Mouse (Mus musculus): ENCODE data around the gene Rfx5. TPM values are rescaled to one million over a fixed set of nuclear protein-coding genes. Genes with fewer than 3 reads are reported as not detected.
"Not testable (repeated sequence)": the region's sequence is repeated elsewhere in the genome, so short reads cannot be mapped to it uniquely, and the experiment has no call there.

Rfx5 gene
- total RNA-seq, 2 experiments from 2014 or later: 3.8 to 5.7 TPM

DNA sequence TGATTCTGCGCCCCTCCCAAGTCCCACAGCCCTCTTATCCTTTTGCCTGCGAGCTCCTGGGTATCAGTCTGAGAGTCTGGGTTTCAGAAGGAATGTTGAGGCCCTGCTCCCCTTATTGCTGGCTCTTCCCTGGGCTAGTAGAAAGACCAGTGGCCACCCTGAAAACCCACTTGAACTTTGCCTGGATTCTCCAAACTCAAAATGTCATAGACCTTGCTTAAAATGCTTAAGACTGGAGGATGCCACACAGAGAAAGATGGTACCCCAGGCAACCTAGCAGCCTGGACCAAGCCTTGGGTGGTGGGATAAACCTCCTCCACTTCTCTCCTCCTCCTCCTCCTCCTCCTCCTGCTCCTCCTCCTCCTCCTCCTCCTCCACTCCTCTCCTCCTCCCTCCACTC, 20.3 kb upstream of the Rfx5 start:
- intact Hi-C loops (cut with DNase I): not testable (repeated sequence)

DNA sequence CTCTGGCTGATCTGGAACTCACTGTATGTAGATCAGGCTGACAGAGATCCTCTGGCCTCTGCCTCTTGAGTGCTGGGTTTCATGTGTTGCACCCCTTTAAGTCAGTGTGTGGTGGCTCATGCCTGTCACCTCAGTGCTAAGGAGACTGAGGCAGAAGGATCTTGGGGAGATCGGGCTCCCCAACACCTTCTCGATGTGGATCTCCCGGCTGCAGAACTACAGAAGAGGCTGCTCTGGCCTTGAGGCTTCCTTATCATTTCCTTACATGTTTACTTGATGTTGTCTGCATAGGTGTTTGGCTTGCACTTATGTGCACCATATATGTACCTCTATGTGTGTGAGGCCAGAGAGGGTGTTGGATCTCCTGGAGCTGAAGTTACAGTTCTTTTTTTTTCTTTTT, 19.3 kb upstream of the Rfx5 start:
- intact Hi-C loops (cut with DNase I); DNase-seq: not testable (repeated sequence)

More for the DNA sequence above, 20.3 kb upstream of the Rfx5 start:
- not testable (repeated sequence) for DNase-seq

DNA sequence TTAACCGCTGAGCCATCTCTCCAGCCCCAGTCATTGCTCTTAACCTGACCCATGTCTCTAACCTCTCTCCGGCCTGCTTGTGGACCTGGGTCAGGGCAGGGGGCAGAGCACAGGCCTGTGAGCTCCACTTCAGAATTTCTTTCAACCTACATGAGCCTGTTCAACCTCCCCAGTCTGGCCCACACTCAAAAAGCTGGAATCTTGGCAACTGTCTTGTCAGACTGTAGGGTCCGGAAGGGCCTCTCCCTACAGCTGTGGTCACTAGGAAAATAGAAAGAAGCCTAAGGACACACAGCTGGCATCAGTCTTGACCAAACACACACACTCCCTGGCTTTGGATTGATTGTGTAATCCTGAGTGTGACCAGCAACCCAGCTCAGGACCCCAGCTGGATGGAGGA, 18.5 kb upstream of the Rfx5 start:
- DNase-seq: peak in 1 of 2 experiments; percentile 68
- intact Hi-C loops (cut with DNase I): not testable (repeated sequence)

DNA sequence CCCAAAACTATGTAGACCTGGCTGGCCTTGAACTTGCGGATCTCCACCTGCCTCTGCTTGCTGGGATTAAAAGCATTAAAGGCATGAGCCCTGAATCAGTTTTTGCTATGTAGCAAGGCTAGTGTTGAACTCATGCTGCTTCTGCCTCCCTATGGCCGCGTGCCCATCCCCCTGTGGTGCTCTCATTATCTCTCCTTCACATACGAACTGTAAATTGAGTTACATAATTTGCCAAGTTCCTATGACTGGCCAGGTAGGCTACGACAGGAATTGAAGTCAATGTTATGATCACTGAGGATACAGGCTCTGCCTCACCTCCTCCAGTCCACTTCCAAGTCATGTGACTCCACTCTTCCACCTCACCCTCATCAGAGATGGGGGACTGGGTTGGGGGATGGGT, 17.7 kb upstream of the Rfx5 start:
- intact Hi-C loops (cut with DNase I); DNase-seq: not testable (repeated sequence)

DNA sequence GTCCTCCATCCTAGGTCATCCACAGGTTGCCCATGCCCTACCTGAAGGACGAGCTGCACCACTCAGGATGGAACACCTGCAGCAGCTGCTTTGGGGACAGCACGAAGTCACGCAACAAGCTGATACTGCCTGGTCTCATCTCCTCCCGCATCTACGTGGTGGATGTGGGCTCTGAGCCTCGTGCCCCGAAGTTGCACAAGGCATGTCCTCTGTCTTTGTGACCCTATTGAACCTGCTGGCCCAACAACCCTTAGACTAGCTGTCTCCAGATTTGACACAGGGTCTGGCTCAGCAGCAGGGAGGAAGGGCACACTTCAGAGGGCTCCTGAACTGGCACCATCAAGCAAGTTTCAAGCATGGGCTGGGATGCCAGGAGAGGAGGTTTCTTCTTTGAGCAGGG, 16.7 kb upstream of the Rfx5 start:
- DNase-seq; intact Hi-C loops (cut with DNase I): not testable (repeated sequence)

DNA sequence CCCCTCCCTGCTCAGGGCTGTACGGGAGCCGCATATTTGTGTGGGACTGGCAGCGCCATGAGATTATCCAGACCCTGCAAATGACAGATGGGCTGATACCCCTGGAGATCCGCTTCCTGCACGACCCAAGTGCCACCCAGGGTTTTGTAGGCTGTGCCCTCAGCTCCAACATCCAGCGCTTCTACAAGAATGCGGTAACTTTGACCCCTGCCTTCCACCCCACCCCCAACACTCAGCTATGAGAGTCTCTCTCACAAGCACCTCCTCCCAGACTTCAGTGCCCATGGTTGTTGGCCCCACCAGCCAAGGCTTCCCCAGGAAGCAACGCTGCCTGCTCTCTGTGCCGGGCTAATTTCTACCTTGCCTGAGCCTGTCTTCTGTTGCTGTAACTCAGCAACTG, 13.8 kb upstream of the Rfx5 start:
- intact Hi-C loops (cut with DNase I); DNase-seq: not testable (repeated sequence)

DNA sequence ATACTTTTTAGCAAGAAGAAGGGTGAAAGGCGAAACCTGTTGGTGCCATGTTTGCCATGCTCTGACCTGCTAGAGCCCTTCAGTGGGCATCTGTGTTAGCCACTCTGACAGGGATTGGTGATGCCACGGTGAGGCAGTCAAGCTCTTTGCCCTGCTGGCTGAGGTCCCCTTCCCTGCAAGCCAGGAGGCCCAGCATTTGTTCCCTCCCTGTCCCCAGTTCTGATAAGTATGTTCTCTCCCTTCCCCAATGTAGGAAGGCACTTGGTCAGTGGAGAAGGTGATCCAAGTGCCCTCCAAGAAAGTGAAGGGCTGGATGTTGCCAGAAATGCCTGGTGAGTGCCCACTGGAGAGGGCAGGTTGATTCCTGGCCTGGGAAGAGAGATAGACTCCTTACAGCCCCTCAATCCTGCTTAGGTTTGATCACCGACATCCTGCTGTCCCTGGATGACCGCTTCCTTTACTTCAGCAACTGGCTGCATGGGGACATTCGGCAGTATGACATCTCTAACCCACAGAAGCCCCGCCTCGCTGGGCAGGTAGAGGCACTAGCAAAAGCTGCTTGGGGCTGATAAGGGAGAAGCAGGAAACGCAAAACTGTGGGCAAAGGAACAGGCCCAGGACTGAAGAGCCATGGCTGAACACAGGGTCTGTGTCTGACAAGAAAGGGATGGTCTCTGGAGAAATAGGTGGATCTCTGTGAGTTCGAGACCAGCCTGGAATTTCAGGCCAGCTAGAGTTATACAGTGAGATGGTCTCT, 11.5 kb upstream of the Rfx5 start:
- intact Hi-C loops (cut with DNase I); DNase-seq: not testable (repeated sequence)

DNA sequence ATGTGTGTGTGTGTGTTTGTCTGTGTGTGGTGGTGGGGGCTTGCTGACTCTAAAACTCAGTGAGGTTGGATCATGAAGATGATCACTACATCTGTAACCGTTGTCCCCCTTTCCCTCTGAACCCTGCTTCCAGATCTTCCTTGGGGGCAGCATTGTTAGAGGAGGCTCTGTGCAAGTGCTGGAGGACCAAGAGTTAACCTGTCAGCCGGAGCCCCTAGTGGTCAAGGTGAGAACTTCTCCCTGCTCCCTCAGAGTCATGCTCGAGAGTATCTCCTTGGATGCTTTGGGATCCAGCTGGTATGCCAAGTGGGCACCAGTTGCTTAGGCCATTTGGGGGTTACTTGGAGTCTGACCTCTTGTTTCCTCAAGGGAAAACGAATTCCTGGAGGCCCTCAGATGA, 10.2 kb upstream of the Rfx5 start:
- DNase-seq; intact Hi-C loops (cut with DNase I): not testable (repeated sequence)

DNA sequence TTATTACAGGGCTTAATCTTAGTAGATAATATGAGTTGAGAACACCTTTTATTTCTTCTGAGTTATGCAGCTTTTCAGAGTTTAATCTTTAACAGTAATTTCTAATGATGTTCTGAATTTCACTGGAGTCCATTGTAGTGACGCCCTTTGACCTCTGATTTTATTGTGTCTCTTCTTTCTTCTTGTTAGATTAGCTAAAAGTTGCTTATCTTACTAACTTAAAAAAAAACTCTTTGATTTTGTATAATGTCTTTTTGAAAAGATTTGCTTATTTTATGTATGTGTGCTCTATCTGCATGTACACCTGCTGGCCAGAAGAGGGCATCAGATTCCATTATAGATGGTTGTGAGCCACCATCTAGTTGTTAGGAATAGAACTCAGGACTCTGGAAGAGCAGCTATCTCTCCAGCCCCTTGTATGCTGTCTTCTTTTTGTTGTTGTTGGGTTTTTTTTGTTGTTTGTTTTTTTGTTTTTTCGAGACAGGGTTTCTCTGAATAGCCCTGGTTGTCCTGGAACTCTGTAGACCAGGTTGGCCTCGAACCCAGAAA, 5.7 kb upstream of the Rfx5 start:
- intact Hi-C loops (cut with DNase I): no loop called here
- DNase-seq: no peak

DNA sequence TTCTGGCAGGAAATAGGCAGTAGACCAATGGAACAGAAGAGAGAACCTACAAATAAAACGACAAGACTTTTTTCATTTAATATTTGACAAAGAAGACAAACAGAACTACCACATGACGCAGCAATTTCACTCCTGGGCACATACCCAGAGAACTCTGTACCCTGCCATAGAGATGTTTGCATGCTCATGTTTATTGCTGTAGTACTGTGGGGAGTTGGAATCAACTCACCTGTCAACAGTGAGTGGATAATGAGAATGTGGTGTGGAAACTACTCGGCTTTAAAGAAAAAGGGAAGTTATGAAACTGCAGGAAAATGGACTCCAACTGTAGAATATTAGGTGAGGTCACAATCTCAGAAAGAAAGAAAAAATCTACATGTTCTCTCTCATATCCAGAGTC, 4.2 kb upstream of the Rfx5 start:
- no peak for DNase-seq
- intact Hi-C loops (cut with DNase I): no loop called here

DNA sequence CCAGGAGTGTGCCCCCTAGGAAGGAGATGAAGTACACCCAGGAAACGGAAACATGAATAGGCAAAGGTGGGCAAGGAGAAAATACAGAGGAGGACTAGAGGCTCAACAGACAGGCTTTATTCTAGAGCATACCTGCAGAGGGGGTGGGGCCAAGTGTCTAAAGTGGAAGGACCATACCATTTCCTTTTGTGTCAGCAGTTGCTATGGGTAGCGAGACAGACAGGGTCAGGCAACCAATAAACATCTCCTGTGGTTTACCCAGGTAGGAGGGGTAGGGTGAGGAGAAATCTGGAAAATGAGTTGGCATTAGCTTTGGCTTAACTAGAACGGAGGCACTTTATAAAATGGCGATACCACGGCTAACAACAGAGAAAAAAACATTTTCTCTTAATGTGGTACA, 1.1 kb upstream of the Rfx5 start:
- DNase-seq: no peak
- intact Hi-C loops (cut with DNase I): no loop called here

DNA sequence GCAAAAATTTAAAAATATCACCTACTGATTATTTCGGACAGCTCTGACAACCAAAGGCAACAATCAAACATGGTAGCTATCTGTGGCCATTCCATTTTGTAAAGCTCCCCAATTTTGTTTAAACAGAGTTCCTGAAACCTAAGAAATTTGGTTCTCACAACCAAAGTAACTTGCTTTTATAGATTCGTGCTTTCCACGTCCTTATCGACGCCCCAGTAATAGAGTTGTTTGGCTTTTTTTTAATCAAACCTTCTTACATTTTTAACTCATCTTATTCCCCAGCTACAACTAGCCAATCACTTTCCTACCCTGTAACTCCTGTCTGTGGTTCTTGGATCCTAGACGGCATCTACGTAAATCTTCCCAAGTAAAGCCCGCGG, 501 bp upstream of the Rfx5 start:
- no peak for DNase-seq
- intact Hi-C loops (cut with DNase I): no loop called here

DNA sequence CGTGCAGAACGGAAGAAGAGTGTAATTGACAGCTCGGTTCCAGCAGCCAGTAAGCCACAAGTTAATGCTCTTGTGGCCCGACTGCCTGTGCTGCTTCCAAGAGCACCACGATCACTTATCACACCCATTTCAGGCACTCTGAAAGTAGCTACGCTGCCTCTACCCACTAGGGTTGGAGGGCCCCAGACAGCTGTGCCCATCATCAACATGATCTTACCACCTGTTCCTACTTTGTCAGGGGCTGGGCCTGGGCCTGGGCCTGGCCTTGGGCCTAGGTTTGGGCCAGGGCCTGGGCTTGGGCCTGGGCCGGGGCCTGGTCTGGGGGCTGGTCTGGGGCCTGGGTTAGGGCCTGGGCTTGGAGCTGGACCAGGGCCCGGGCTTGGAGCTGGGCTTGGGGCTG, 4.4 kb downstream of the Rfx5 start:
- no peak for DNase-seq
- intact Hi-C loops (cut with DNase I): no loop called here

DNA sequence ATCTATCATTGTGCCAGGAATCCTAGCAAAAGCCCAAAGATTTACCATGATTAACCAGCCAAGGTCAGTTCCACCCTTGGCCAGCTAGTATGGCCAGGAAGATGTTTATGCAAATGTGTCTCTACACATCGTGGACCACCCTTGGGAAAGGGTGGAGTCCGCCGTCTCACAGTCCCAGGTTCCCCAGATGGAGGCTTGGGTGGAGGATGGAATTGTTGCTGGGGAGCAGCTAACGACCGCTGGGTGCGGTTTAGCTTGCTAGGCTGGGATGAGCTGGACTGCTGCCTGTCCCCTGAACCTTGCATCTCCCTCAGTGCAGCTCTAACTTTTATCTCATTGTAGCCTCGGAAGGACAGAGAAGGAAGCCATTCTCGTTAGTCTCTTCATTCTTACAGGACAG, 6.0 kb downstream of the Rfx5 start:
- intact Hi-C loops (cut with DNase I): no loop called here
- DNase-seq: no peak

DNA sequence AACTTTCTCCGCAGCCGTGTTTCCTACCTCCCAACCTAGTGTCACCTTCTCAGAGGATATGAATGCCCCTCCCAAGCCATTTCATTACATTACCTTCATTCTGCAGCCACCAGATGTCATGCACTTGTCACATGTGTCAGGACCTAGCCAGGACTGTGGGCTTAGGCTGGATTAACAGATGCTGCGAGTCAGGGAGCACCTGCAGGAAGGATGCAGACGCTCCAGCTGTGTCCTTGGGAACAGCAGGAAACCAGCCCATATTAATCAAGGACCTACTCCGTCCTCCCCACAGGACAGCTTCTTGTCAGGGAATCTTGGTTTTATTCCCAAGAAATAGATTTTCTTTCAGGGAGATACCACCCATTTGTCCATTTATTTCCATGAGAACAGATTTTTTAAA, 6.4 kb downstream of the Rfx5 start:
- no peak for DNase-seq
- intact Hi-C loops (cut with DNase I): no loop called here

DNA sequence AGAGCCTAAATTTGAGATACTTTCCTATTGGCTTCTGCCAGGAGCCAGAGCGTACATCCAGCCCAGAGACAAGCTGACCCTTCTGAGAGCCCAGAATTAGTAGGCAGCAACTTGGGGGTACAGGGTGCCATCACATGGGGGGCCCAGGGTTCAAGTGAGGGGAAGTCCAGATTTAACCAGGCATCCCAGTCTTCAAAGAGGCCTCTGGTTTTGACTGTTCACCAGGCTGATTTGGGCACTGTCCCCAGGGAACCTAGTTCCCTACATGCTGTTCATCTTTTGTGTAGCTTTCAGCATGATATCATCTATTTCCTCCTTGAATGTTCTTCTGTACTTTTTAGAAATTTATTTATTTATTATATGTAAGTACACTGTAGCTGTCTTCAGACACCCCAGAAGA, 11.1 kb downstream of the Rfx5 start:
- DNase-seq: no peak
- intact Hi-C loops (cut with DNase I): no loop called here

DNA sequence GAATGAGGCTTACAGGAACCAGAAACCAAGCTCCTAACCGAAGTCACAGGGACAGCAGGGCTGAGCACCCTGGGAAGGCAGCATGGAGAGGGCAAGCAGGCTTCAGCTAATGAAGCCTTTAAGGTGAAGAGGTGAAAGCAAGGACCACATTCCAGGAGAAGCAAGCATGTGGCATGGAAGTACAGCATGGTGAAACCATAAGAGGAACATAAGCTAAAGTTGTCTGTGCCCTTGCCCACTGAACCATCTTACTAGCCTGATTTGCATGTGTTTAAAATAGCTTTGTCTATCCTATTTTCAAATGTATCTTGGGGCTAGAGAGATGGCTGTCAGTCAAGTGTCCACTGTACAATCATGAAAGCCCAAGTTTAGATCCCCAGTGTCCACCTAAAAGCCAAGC, 12.0 kb downstream of the Rfx5 start:
- no peak for DNase-seq
- intact Hi-C loops (cut with DNase I): loop anchor here (1.0 kb wide), 1 partner anchor 29 kb away; no protein-coding TSS in a partner anchor

DNA sequence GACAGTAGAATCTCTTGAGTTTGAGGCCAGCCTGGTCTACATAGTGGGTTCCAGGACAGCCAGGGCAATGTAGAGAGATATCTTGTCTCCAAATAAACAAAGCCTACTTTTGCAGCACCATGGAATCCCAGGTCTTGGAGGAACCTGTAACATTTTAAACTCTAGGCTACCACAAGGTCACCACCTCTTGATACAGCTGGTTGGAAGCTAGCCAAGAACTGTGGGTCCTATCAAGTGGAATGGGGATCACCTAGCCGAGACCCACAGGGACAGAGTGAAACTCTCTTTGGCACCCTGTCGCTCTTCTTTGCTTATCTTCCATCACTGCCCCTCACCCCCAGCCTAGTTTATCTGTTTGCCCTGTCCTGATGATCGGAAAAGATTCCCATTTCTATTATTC, 18.7 kb downstream of the Rfx5 start:
- no peak for DNase-seq
- intact Hi-C loops (cut with DNase I): no loop called here

DNA sequence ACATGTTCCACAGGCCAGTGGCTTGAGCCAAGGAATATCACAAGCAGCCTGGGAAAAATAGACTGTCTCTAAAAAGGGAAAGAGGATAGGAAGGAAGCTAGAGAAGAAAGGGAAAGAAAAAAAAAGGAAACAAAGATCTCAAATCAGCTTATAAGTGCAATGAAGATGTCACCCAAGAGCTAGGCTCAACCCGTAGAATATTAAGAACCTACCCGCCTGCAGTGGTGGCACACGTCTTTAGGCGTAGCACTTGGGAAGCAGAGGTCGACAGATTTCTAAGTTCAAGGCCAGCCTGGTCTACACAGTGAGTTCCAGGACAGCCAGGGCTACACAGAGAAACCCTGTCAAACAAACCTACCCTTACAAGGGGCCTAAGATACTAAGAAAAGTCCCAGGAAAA, 19.7 kb downstream of the Rfx5 start:
- intact Hi-C loops (cut with DNase I): no loop called here
- no peak for DNase-seq

DNA sequence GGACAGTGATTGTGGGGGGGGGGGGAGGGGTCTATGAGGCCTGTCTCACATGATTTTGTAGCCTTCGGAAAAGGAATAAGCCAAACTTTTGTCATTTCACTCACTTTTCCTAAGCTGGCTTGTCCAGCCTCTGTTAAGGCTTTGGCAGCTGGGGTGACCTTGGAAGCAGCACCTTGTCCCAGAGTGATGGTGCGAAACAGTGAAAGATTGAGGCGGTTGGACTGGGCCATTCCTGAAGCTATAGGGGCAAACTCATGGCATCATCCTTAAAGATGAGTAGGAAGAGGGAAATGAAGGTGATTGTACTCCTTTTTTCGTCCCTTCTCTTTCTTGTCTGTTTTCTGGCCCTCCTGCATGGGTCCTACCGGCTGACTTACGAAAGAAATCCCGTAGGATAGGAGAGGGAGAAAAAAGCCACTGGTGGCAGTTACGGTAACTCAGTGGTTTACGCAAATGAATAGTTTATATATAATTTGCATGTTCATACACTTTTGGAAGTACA, 20.2 kb downstream of the Rfx5 start:
- DNase-seq: no peak
- intact Hi-C loops (cut with DNase I): no loop called here

DNA sequence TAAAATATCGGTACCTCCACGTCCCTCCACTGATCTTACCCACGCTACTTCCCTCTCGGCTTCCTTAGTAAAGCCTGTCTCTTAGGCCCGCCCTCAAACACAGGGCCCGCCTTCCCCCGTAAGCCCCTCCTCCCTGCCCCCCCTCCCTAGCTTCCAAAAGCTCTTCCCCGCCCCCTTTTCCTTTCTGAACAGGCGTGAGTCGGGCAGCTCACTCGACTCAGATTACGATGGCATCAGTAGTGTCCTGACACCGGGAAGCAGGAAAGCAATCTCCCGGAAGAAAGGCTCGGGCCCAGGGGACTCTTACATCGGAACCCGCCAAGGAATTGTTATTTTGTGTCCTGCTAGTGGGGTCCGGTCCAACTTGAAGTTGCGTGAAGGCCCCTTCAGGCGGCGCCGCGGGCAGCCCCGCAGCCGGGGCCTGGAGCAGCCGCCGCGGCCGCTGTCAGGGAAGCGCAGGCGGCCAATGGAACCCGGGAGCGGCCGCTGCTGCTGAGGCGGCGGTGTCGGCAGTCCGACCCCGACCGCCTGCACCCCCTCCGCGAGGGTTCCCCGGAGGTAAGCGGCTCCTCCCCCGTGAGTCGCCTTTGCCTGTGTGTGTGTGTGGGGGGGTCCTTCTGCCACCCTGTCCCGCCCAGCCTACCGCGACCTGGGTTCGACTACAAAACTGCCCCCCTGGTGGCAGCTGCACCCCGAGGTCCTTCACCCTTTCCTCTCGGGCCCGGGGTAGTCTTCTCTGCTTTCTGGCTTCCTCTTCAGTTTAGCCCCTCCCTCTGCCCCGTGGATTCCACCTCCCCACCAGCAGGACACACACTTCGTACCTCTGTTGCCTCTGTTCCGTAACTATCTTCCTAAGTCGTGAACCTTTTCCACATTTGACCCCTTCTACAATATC, 20.9 kb downstream of the Rfx5 start, which contains the start of gene Pi4kb:
TSS of gene Pi4kb (plus strand) at position 204 of the 895 bp plus-strand sequence.
- peak; percentile 75 to 90 for DNase-seq
- intact Hi-C loops (cut with DNase I): no loop called here
